Mouse (Mus musculus): ENCODE measurements around the gene Nptxr.

- TF ChIP-seq POLR2A (IDR thresholded peaks at IDR 0.05; ENCODE audit: borderline replicate concordance, control insufficient read depth, low read depth, low read length) (0 out of 2 replicates have a peak, but pooled peaks have one; percentile 31), CTCF (IDR thresholded peaks at IDR 0.05; ENCODE audit: control insufficient read depth, insufficient read depth, low read length) (no peak)
Observed at GRCm38 (mm10) chr15:79751772-79752171, 52.8 kb downstream of the Nptxr start.

Measured in bone marrow, adult 2 months (tissue).